Mouse (Mus musculus): ENCODE data around the gene Adgrb3. TPM values are rescaled to one million over a fixed set of nuclear protein-coding genes. Genes with fewer than 3 reads are reported as not detected.

Gene Adgrb3
- total RNA-seq (2015), result not detected in 2 replicates
- total RNA-seq (2017), result not detected in 2 replicates

DNA sequence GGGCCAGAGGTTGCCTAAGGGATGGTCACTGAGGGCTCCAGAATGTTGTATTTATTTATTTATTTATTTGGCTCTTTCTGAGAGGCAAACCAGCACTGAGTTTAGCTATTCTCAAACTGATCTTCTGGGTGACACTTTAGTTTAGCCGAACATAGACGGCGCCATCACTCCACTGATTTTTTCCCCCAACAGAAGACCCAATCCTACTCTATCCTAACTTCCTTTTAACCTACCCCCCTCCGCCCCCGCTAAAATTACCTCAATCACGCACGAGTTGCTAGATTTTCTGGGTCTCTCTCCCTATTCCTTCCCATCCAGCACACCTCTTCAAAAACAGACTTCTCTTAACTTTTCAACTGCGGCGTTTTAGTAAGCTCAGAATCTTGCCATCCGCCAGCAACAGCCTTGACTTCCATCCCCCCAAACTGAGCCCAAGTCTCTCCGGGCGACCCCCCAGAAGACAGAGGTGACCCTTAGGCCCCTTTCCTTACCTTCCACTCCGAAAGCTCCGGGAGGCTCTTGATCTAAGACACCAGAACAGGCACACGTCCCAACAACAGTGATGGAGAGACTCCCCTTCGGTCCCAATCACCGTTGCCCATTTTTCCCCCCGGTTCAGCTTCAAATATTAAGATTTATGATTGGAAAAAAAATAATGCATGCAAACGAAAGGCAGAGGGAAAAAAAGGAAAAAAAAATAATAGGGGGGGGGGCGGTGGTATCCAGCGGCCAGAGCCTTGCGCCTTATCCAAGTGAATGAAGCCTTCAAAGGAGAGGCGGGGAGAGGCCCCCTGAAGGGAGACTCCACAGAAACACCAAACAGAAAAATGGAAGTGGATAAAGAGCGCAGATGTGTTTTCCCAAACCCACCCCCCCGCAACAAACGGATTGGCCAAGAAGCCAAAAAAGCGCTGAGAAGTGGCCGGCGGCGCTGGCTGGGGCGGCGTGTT is at the start of gene Adgrb3:
Gene Adgrb3 (minus strand): TSS at position 737 of the 950 bp plus-strand sequence.
- ATAC-seq (replicated peaks; ENCODE audit: poor library complexity), result no peak

DNA sequence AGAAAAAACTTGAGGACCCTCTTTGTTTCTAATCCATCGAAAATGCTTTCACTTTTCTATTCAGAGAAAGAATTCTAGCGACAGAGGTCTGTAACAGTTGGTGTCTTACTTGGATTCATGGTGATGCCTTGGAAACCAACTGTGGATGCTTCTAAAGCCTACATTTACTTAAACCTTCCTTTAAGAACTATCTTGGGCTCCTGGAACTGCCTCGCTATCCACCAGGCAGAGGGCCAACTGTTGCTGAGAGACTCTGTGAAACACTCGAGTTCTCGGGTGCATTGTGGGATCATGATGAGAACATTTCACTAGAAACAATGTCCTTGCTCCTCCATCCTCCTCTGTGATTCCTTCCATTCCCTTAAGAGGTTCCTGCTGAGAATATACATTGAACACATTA is 48.0 kb upstream of the Adgrb3 start:
- ATAC-seq (replicated peaks; ENCODE audit: poor library complexity), result no peak

DNA sequence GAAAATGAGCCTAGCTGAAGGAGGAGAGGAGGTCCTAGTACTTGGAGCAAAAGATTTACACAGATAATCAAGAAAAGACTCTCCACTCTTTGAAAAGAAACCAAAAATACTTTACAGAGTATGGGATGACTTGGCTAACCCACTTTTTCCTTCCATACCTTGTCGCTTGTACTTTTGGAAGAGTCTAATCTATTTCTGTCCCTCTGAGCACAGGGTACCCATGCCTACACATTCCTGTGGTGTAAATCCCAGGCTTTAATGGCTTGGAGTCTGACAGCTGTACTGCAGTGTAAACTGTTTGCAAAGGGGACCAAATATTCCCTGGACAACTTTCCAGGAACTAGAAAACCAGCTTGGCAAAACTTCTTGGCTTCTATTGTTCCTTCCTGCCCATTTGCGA is 28.0 kb upstream of the Adgrb3 start:
- no peak for ATAC-seq (replicated peaks; ENCODE audit: poor library complexity)

DNA sequence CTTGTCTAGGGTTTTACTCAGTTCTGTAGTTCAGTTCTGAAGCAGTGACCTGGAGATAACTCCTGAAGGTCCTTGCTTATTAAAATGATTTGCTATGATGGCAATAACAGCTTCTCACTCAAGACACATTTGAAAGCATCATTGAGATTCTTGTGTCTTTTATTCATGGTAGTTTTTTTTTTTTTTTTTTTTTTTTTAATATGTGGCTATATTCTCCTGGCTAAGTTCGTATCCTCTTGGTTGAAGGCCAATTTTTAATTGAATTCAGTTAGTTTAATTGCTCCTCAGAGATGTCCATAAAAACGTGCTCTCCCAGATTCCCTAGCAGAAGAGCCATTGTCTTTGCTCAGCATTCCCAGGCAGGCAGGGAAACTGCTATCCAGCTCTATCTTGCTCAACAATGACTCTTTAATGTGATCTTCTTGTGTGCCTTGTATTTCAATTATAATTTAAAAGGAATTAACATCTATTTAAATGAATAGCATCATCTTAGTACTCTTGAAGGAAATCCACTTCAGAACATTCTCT is 25.0 kb upstream of the Adgrb3 start:
- ATAC-seq (replicated peaks; ENCODE audit: poor library complexity), result no peak

DNA sequence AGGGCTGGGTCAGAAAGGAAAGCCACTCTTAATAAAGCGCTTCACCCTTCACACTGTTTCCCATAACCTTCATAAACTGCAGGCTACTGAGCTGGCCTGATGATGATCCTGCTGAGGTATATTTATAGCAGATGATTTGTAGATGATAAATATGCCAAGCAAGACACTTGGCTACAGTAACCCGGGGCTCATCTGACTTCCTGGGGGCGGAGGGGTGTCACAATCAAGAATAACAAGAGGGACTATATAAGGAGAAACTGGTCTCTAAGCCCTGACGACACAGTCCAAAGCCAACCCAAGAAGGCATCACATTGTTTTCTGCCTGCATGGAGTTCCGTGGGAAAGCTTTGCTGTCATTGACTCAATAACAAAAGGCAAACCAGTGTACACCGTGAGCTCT is 2.8 kb upstream of the Adgrb3 start:
- ATAC-seq (replicated peaks; ENCODE audit: poor library complexity), result no peak

DNA sequence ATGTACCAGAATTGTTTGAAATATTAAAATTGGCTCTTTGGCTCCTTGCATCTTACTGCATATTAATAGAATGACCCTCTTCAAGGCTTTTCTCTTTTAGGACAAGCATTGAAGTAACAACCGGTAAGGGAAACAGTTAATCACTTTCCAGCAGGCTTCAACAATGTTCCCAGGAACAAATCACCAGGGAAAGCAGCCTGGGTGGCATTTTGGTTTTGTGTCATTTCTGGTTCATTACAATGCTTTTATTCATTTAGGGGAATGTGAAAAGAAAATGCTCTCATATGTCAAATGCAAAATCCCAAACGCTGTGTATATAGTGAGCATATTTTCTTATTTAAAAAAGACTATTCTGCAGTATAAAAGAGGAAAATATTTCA is 2.0 kb upstream of the Adgrb3 start:
- no peak for ATAC-seq (replicated peaks; ENCODE audit: poor library complexity)

DNA sequence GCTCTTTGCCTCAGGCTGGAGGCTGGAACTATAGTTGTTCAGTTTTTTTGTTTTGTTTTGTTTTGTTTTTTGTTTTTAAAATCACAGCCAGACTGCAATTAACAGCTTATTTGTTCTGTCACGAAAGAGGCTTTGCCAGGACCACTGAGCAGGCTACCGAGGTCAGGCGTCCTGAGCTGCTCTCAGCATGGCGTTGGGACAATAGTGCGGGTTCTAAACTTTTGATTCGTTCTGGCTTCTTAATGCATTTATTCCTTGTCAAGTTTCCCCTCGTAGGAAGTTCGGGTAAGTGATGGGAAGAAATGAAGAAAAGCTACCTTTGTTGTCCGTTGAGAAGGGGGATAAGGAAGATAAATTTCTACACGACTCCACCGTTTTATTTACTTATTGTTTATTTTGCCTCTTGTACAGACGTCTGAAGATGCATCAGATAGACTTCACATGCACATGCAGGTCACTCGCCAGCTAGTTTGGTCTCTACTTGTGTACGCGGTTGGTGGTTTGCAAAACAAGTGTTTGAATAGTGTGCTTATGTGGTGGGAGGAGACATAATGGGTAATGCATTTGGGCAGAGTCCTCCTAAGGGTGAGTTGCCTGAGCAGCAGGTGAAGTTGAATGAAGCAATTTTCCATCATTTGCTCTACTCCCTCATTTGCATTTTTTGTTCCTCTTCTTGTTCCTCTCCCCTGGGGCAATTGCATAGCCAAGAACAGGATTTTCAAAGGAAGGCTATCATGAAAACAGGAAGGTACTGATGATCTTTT is 1.4 kb upstream of the Adgrb3 start:
- ATAC-seq (replicated peaks; ENCODE audit: poor library complexity), result no peak

DNA sequence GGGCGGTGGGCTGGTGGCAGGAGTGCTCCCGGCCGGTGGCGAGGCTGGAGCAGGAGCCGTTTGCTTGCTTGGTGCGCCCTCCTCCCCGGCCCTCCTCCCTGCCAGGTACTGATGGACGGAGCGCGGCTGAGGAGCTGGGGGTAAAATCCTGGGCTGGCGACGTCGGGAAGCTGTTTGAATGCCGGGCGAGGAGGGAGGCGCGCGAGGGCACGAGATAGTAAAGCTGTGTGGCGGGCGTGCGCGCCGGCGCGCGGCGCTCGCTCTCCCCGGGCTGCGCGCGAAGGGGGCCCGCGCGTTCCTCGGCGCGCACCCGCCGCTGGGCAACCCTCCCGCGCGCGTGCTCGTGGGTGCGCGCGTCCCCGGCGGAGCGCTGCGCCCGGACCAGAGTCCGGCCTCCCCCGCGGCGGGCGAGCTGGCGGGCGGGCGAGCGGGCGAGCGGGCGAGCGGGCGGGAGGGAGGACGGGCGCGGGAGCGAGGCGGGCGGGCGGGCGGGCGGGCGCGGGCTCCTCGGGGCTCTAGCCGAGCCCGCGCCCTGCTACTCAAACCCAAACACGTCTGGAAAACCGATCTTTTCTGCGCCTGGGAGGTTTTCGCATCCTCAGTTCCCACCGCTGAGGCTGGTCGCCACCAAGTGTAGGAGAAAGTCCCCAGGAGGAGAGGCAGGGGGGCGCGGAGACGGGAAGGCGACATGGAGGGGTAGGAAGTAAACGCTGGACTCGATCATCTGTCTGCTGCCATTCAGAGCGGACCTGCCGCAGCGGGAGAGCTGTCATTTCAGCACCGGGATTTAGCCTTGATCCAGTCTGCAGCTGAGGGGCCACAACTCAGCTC is 629 bp upstream of the Adgrb3 start:
- peak; percentile 14; the same call in 1 of the 2 replicates for ATAC-seq (replicated peaks; ENCODE audit: poor library complexity)

DNA sequence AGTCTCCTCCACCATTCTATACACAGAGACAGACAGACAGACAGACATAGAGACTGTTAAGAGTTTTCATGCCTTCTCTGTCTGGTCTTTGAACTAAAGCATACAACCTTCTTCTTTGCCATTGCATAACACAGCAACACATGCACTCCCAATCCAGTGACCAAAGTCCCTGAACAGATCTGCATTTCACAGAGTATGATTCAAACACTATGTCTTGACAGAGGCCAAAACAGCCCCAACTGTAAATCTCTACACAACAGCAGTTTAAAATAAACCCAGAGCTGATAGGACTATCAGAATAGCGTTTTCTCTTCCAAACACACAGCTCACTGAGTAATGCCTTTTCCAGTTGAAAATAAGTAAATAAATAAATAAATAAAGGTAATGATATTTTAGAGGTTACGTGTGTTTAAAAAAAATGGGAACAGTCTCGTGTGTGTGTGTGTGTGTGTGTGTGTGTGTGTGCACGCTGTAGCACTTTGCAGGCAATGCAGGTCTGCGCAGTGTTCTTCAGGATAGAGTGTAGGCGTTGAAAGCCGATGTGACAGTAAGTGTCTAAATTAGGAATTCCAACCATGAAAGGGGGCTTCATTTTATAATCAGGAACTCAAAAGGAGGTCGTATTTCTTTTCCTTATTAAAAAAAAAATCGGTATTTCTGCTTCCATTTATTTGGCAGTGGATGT is 1.3 kb downstream of the Adgrb3 start:
- no peak for ATAC-seq (replicated peaks; ENCODE audit: poor library complexity)

DNA sequence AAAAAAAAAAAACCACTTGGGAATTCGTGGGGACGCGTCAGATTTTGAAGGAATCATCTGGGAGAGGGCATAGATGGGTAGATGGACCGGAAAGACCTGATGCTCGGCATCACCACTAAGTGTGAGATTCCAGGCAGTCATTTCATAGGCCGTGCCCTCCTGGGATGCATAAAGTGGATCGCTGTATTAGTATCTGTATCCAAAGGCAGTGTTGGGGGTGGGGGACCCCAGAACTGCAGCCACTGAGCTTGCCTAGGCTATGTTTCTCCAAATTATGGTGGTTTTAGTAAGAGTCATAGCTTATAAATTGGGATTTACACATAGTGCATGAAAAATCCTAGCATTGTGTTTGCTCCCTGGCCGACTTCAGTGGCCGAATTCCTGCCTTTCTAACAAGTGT is 2.1 kb downstream of the Adgrb3 start:
- no peak for ATAC-seq (replicated peaks; ENCODE audit: poor library complexity)

DNA sequence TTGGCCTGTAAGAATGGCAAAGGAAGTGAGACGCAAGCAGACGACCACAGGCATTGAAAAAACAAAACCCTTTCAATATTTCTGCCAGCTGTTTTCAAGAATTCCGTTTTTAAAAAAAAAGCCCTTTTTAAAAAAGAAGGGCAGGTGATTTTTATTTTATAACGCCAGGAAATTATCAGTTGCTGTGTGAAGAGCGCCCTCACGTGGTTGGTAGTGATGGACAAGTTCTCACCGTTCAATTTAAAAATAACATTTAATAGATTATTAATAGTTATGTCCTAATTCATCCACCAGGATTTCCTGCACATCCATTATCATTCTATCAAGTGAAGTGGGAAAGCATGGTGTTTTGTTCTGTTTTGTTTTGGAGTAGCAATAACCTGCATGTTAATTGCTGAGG is 2.7 kb downstream of the Adgrb3 start:
- no peak for ATAC-seq (replicated peaks; ENCODE audit: poor library complexity)

DNA sequence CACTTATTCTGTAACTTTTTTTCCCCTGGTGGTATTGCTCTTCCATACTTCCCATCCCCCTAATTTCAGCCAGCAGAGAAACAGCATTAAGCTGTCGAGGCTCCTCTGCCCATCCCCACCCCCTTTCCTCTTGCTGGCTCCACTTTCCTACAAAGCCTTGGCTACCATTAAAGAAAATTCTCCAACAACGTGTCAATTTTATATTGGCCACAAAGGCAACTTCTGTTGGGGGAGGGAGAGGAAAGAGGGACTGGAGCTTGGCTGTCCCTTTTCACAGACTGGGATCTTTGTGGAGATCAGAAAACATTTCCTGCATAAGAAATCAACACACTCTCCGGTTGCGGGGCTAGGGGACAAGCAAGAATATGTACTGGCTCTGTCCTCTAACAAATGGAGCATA is 4.9 kb downstream of the Adgrb3 start:
- ATAC-seq (replicated peaks; ENCODE audit: poor library complexity), result no peak

DNA sequence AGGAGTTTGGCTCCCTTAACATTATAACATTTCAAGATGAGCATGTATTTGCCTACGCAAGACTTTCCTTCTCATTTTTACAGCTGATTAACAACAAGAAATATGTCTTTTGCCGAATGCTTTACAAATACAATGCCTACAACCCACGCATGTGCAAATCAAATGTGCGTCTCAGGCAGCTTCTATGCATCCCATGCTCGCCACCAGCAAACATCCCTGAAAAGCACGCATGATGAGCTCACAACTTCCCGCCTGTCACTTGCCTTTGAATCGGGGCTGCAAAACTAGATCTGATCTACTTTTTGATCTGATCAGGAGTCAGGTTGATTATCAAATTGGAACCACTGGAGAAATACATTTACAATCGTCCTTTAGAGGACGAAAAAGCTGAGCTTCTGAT is 5.5 kb downstream of the Adgrb3 start:
- no peak for ATAC-seq (replicated peaks; ENCODE audit: poor library complexity)

DNA sequence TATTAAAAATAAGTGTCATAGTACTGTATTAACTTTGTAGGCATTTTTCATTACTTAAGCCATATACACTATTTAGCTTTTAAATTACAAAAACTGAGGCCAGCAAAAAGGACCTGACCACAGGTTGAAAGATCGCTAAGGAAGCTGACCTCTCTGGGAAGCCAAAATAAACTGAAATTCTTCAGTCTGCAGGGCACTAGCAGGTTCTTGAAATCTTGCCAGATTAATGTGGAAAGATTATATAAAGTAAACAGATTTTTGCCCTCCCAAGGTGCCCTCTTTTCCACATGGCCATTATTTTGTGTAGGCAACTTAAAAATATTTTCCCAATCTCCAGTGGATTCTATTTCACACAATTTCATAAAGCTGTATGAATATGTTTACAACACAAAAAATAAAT is 14.0 kb downstream of the Adgrb3 start:
- ATAC-seq (replicated peaks; ENCODE audit: poor library complexity), result no peak

DNA sequence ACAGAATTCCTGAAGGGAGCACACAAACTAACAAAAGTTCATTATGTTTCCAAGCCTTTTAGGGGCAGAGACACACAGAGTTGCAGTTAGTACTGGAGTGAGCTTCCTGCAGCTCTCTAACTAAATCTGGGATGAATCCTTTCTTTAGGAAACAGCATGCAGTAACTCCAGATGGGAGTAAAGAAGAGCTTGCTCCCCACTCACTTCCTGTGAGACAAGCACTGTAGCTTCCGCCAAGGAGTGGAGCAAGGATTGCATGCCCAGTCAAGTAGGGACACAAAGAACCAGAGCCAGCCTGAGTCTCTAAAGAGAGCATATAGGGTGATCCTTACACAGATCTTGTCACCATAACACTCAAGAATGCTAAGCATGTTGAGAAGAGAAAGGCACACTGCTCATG is 50.7 kb downstream of the Adgrb3 start:
- ATAC-seq (replicated peaks; ENCODE audit: poor library complexity), result no peak

DNA sequence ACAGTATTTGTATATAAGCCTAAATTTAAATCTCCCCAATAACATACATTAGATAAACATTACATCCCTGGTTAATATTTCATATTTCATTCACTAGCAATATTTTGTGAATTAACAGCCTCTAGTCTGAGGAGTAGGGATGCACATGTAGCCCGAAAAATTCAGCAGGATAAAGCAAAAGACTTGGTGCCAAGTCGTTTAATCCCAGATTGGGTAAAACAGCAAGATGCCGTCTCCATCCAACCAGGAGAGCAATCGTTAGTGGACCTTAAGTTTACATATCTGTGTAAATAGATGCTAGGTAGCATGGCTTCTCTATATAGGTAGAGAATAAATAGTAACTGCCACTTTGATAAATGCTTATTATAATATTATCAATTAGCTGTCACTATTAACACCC is 52.0 kb downstream of the Adgrb3 start:
- no peak for ATAC-seq (replicated peaks; ENCODE audit: poor library complexity)

DNA sequence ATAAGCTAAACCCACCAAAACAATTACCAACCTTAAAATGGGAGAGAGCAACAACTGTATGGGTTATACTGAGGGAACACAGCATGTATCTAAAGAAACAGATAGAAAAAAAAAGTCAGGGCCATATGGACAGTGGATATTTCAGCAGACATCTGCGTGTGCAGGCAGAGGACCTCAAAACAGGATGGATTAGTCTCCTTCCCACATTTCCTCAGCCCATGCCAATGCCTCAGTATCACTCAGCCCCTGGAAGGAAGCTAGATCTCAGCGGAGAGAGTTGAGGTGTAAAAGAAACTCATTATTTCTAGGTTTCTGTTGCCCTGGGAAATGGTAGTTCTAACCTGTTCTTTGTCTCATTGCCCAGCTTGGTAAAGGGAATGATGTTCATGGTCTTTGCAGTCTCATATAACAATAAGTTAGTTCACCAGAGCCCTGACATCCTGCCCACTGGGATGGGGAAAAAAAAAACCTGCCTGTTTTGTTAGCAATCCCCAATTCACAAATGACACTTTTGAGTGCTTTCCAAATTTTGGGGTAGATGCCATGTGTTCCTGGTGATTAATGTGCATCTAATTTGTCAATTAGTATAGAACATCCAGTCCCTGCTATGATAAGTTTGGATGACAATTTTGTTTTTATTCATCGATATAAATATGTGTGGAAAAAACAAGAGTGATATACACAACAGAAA is 53.9 kb downstream of the Adgrb3 start:
- ATAC-seq (replicated peaks; ENCODE audit: poor library complexity), result no peak

DNA sequence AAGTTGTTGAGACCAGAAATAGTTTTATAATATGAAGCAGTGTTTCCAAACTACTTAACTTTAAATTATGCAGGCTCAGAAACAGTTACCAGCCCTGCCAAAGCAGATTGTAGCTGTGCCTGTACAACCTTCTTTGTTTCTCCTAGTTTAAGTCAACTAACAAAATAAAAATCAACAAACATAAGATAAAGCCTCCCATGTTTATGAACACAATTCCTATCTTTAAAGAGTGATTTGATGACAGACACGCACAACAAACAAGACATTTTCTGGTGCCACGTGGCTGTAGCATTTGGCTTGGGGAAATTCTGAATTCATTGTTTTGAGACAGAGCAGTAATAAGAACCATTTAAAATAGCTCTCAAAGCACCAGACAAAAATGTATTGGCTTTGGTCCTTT is 60.5 kb downstream of the Adgrb3 start:
- no peak for ATAC-seq (replicated peaks; ENCODE audit: poor library complexity)

DNA sequence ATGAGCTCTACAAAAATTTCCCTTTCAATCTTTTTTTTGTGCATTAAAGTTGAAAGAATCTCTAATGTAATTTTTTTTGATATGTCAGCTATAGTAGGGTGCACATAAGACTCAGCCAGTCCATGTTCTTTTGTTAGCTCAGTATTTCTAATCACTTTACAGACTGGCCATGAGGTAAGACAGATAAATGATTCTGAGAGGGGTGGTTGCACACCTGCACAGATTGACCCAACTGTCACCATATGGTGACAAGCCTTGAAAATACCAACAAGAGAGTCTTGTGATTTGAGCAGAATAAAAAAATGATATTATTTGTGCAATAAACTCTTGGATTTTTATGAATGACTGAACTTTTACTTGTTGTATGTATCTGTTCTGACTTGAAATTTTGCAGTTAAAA is 74.2 kb downstream of the Adgrb3 start:
- no peak for ATAC-seq (replicated peaks; ENCODE audit: poor library complexity)

DNA sequence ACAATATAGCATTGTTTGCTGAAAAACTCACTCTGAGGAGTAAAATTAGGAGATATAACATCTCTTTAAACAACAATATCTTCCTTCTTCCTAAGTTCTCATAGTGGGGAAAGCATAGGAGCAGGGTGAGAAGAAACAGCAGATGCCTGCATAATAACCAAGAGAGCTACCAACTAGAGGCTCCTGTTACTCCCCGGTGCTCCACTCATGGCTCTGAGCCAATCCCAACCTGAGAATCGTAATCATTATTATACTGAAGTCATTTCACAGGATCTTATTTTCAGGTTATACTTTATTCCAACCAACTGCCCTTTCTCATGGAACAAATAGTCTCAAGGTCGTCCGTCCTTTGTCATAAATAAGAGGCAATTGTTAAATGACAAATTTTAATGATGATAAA is 75.0 kb downstream of the Adgrb3 start:
- no peak for ATAC-seq (replicated peaks; ENCODE audit: poor library complexity)
